Mouse (Mus musculus) midbrain, embryonic 16.5 days (tissue): ENCODE measurements at regions not wholly inside any gene's neighbourhood (a gene's known extent, or its start where the extent isn't known, plus 50 kb on each side); places are given as distances from the start of the nearest gene placed in this dataset.

ENCODE experiments used
- ATAC-seq: fragments of 200-750 bp; cut with Nextera tagmentation; 2 replicates; pipeline ENCODE4 v1.8.0; 2017; ENCODE audit warnings: moderate TSS enrichment
- H3K27ac ChIP-seq: fragments of 300-500 bp; sonication (generic); 2 replicates; pipeline ENCODE4 v1.5.1; 2014; ENCODE audit warnings: mild to moderate bottlenecking, low read length, mixed read lengths
- H3K27me3 ChIP-seq: fragments of 300-500 bp; sonication (generic); 2 replicates; pipeline ENCODE4 v1.6.1; 2014; ENCODE audit warnings: low read depth, low read length, mixed read lengths; ENCODE audit not compliant: control insufficient read depth, insufficient read depth
- H3K36me3 ChIP-seq: fragments of 300-500 bp; sonication (generic); 2 replicates; pipeline ENCODE4 v1.6.1; 2014; ENCODE audit warnings: mild to moderate bottlenecking, low read length, moderate library complexity, mixed read lengths; ENCODE audit not compliant: control insufficient read depth, insufficient read depth
- H3K4me1 ChIP-seq: fragments of 300-500 bp; sonication (generic); 2 replicates; pipeline ENCODE4 v1.6.1; 2014; ENCODE audit warnings: mild to moderate bottlenecking, low read length, mixed read lengths; ENCODE audit not compliant: control insufficient read depth, insufficient read depth
- H3K4me2 ChIP-seq: fragments of 300-500 bp; sonication (generic); 2 replicates; pipeline ENCODE4 v1.6.1; 2014; ENCODE audit warnings: mild to moderate bottlenecking, low read length, mixed read lengths
- H3K4me3 ChIP-seq: fragments of 300-500 bp; sonication (generic); 2 replicates; pipeline ENCODE4 v1.5.1; 2014; ENCODE audit warnings: low read depth, mild to moderate bottlenecking, low read length, moderate library complexity, mixed read lengths
- H3K9ac ChIP-seq: fragments of 300-500 bp; sonication (generic); 2 replicates; pipeline ENCODE4 v1.6.1; 2014; ENCODE audit warnings: low read depth, low read length, mixed read lengths
- H3K9me3 ChIP-seq: fragments of 300-500 bp; sonication (generic); replicated peaks from 2 replicates; pipeline ENCODE4 v1.6.1; 2014; ENCODE audit warnings: mild to moderate bottlenecking, low read length, mixed read lengths; ENCODE audit not compliant: control insufficient read depth, poor library complexity, severe bottlenecking
- WGBS: fragments of 180-500 bp; shearing (Covaris S2); extraction: QIAGEN DNeasy Blood & Tissue Kit; methylation state at CpG from one replicate; pipeline ENCODE4 v1.1.7; 2014; 5-methylcytosine and 5-hydroxymethylcytosine counted together

DNA sequence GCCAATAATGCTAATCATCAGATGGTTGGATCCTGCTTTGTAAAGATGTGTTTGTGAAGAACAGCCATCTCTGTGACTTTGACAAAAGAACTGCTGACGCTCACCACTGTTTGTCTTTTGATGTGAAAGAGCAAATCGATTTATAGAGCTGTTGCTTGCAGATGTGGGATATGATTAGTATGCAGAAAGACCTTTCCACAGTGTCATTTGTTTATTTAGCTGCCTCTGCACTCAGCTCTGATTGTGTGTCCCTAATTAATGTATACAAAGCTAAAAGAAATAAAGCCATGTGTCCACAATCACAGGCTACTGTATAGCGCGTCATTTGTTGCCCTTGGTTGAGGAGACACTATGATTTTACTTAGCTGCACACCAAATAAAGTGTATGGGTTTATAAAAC lies 343.6 kb downstream of the Rpl36a-ps1 start:
- H3K9me3 ChIP-seq = no peaks in the 10 kb centered on the region
- peaks cover 3% of the 10 kb centered on the region; the same call in 1 of the 2 replicates for H3K4me1 ChIP-seq
- no peaks in the 10 kb centered on the region for H3K27me3 ChIP-seq
- H3K9ac ChIP-seq = no peak overlapping the region
- H3K36me3 ChIP-seq = no peaks in the 10 kb centered on the region
- H3K4me2 ChIP-seq = no peak overlapping the region
- H3K4me3 ChIP-seq = no peak overlapping the region
- WGBS = 54% methylated on average over 4 of the region's 4 CpGs
- ATAC-seq = 0 out of 2 replicates have a peak, but pooled peaks have one; percentile 56
- H3K27ac ChIP-seq = no peak overlapping the region

GRCm38 (mm10) chr14:98647614-98648013 lies 346.5 kb downstream of the Rpl36a-ps1 start:
- H3K9ac ChIP-seq = no peak overlapping the region
- 83% methylated on average over 4 of the region's 4 CpGs for WGBS
- no peak overlapping the region for H3K4me3 ChIP-seq
- no peaks in the 10 kb centered on the region for H3K36me3 ChIP-seq
- H3K4me1 ChIP-seq = peaks cover 3% of the 10 kb centered on the region; the same call in 1 of the 2 replicates
- ATAC-seq = no peak
- H3K4me2 ChIP-seq = no peak overlapping the region
- H3K27me3 ChIP-seq = no peaks in the 10 kb centered on the region
- no peak overlapping the region for H3K27ac ChIP-seq
- H3K9me3 ChIP-seq = no peaks in the 10 kb centered on the region

DNA sequence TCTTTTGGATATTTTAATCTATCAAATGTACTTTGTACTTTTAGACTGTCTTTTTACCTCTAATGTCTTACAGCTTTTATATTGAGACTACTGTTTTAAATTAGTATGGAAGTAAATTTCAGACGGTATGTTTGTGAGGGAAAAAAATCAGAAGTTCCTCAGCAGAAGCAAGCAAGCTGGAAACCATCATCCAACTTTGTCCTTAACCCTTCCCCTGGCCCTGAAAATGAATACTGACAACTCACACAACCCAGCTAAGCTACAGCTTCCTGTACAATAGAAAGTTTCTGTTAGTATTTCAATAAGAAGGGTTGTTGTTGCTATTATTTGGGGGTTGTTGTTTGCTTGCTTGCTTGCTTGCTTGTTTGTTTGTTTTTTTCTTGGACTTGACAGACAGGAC lies 350.4 kb downstream of the Rpl36a-ps1 start:
- H3K4me1 ChIP-seq = no peaks in the 10 kb centered on the region
- H3K27ac ChIP-seq = no peak overlapping the region
- no peaks in the 10 kb centered on the region for H3K9me3 ChIP-seq
- H3K27me3 ChIP-seq = no peaks in the 10 kb centered on the region
- 63% methylated on average over 1 of the region's 1 CpGs for WGBS
- no peaks in the 10 kb centered on the region for H3K36me3 ChIP-seq
- H3K4me2 ChIP-seq = no peak overlapping the region
- no peak overlapping the region for H3K9ac ChIP-seq
- ATAC-seq = no peak
- H3K4me3 ChIP-seq = no peak overlapping the region

DNA sequence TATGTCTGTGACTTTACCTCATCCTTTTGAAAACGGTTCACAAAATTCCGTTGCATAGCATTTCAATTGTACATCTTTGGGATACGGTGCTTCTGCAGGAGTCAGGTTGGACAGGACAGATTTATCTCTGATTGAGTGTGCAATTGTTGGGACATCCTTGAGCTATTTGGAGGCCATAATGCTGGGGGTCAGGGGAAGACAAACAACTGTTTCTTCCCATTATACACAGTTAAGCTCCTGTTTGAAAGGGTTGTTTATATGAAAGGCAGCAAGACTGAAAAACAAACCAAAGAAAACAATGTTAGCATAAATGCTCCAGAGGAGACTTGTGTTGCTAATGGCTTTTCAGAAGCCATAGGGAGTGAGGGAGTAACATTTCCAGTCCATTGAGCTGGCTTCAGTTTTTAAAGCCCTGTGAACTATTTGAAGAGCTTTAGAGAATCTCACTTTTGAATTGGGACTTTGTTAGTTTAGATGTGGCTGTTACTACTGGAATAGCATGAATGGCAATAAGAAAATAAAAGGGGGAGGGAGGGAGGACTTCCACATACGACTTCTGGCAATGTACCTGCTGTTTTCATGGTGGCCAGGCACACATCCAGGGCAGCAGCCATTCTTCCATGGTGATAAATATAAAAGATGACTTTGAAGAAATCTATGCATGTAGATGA lies 351.3 kb downstream of the Rpl36a-ps1 start:
- WGBS = 51% methylated on average over 4 of the region's 4 CpGs

GRCm38 (mm10) chr14:98629026-98629425 lies 365.1 kb downstream of the Rpl36a-ps1 start:
- WGBS = 72% methylated on average over 4 of the region's 4 CpGs
- no peak overlapping the region for H3K4me3 ChIP-seq
- H3K9ac ChIP-seq = no peak overlapping the region
- H3K36me3 ChIP-seq = no peaks in the 10 kb centered on the region
- H3K9me3 ChIP-seq = no peaks in the 10 kb centered on the region
- no peaks in the 10 kb centered on the region for H3K27me3 ChIP-seq
- no peak overlapping the region for H3K4me2 ChIP-seq
- H3K27ac ChIP-seq = no peak overlapping the region
- H3K4me1 ChIP-seq = no peaks in the 10 kb centered on the region
- no peak for ATAC-seq

More for the DNA sequence above, 351.3 kb downstream of the Rpl36a-ps1 start:
- no peak overlapping the region for H3K27ac ChIP-seq
- no peak overlapping the region for H3K4me2 ChIP-seq
- H3K9ac ChIP-seq = no peak overlapping the region
- H3K4me3 ChIP-seq = no peak overlapping the region
- H3K27me3 ChIP-seq = no peaks in the 10 kb centered on the region
- no peaks in the 10 kb centered on the region for H3K4me1 ChIP-seq
- no peak for ATAC-seq
- no peaks in the 10 kb centered on the region for H3K36me3 ChIP-seq
- H3K9me3 ChIP-seq = no peaks in the 10 kb centered on the region

- H3K27ac ChIP-seq = no peak overlapping the region
- H3K9me3 ChIP-seq = no peaks in the 10 kb centered on the region
- ATAC-seq = 0 out of 2 replicates have a peak, but pooled peaks have one; percentile 36
- no peaks in the 10 kb centered on the region for H3K4me1 ChIP-seq
- H3K9ac ChIP-seq = no peak overlapping the region
- no peaks in the 10 kb centered on the region for H3K36me3 ChIP-seq
- 39% methylated on average over 7 of the region's 7 CpGs for WGBS
- H3K4me3 ChIP-seq = no peak overlapping the region
- no peaks in the 10 kb centered on the region for H3K27me3 ChIP-seq
- H3K4me2 ChIP-seq = no peak overlapping the region
These were observed 367.6 kb downstream of the Rpl36a-ps1 start for GRCm38 (mm10) chr14:98626476-98626875.

- Histone ChIP-seq H3K27ac (no peak overlapping the region), H3K4me1 (no peaks in the 10 kb centered on the region), H3K9ac (no peak overlapping the region), H3K4me3 (no peak overlapping the region), H3K9me3 (no peaks in the 10 kb centered on the region), H3K4me2 (no peak overlapping the region), H3K27me3 (no peaks in the 10 kb centered on the region), H3K36me3 (no peaks in the 10 kb centered on the region)
- ATAC-seq = no peak
- WGBS = 90% methylated on average over 4 of the region's 4 CpGs
These were observed 368.3 kb downstream of the Rpl36a-ps1 start for GRCm38 (mm10) chr14:98625867-98626266.

- H3K27ac ChIP-seq = no peak overlapping the region
- no peaks in the 10 kb centered on the region for H3K4me1 ChIP-seq
- H3K4me3 ChIP-seq = no peak overlapping the region
- H3K4me2 ChIP-seq = no peak overlapping the region
- WGBS = 62% methylated on average over 2 of the region's 2 CpGs
- H3K9ac ChIP-seq = no peak overlapping the region
- no peak for ATAC-seq
- no peaks in the 10 kb centered on the region for H3K9me3 ChIP-seq
- no peaks in the 10 kb centered on the region for H3K27me3 ChIP-seq
- H3K36me3 ChIP-seq = no peaks in the 10 kb centered on the region
These were observed 388.3 kb downstream of the Rpl36a-ps1 start for GRCm38 (mm10) chr14:98605772-98606171.

DNA sequence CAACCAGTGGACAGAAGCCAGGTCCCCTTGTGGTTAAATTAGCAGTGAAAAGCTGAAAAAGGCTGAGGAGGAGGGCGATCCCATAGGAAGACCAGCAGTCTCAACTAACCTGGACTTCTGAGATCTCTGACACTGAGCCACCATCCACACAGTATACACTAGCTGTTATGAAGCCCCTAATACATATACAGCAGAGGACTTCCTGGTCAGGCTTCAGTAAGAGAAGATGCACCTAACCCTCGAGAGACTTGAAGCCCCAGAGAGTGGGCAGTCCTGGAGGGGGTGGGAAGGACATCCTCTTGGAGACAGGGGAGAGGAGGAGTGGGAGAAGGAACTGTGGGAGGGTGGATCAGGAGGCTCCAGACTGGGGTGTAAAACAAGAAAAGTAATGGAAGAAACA lies 397.9 kb downstream of the Rpl36a-ps1 start:
- Histone ChIP-seq H3K4me2 (no peak overlapping the region), H3K9me3 (no peaks in the 10 kb centered on the region), H3K4me3 (no peak overlapping the region), H3K27me3 (no peaks in the 10 kb centered on the region), H3K27ac (no peak overlapping the region), H3K36me3 (no peaks in the 10 kb centered on the region), H3K9ac (no peak overlapping the region), H3K4me1 (no peaks in the 10 kb centered on the region)
- WGBS = 91% methylated on average over 2 of the region's 2 CpGs
- no peak for ATAC-seq
